Mouse (Mus musculus) layer of hippocampus, adult 8-10 months (tissue): ENCODE measurements around the gene Pax6. TPM values are rescaled to one million over a fixed set of nuclear protein-coding genes. Genes with fewer than 3 reads are reported as not detected.

Source experiments
- DNase-seq, 2 experiments: peaks; one replicate each; pipeline ENCODE4 v3.0.0; 2022; ENCODE audit warnings: low spot score in 2 of 2
- total RNA-seq, 4 experiments: library from RNA; stranded (reverse); gene quantifications; 2 replicates each; pipeline ENCODE4 v1.2.4; 2022

Pax6 gene
- total RNA-seq: 10 to 100 TPM; 12.5 to 17.6 (median 12.8) TPM

GRCm38 (mm10) chr2:105668271-105669270 is at the start of gene Pax6:
TSS of gene Pax6 (plus strand) at chr2:105668900.
- no peak for DNase-seq

GRCm38 (mm10) chr2:105648933-105649332 is 19.8 kb upstream of the Pax6 start:
- DNase-seq: no peak

- DNase-seq: no peak
These were observed 12.2 kb upstream of the Pax6 start for GRCm38 (mm10) chr2:105656456-105656855.

GRCm38 (mm10) chr2:105659350-105659749 is 9.3 kb upstream of the Pax6 start:
- no peak for DNase-seq

- DNase-seq: no peak
These were observed 8.5 kb upstream of the Pax6 start for GRCm38 (mm10) chr2:105659926-105660873.

GRCm38 (mm10) chr2:105660874-105661622 is 7.7 kb upstream of the Pax6 start:
- DNase-seq: no peak

GRCm38 (mm10) chr2:105661623-105662066 is 7.1 kb upstream of the Pax6 start:
- DNase-seq: no peak

- DNase-seq: no peak
These were observed 6.6 kb upstream of the Pax6 start for GRCm38 (mm10) chr2:105662121-105662520.

- DNase-seq: no peak
These were observed 6.1 kb upstream of the Pax6 start for GRCm38 (mm10) chr2:105662606-105663005.

- no peak for DNase-seq
These were observed 5.6 kb upstream of the Pax6 start for GRCm38 (mm10) chr2:105663101-105663511.

GRCm38 (mm10) chr2:105664996-105665395 is 3.7 kb upstream of the Pax6 start:
- DNase-seq: no peak

- DNase-seq: no peak
These were observed 3.0 kb upstream of the Pax6 start for GRCm38 (mm10) chr2:105665491-105666250.

- no peak for DNase-seq
These were observed 2.4 kb upstream of the Pax6 start for GRCm38 (mm10) chr2:105666331-105666730.

- no peak for DNase-seq
These were observed 1.7 kb upstream of the Pax6 start for GRCm38 (mm10) chr2:105666763-105667625.

GRCm38 (mm10) chr2:105667626-105667950 is 1.1 kb upstream of the Pax6 start:
- DNase-seq: no peak

- DNase-seq: no peak
These were observed 716 bp downstream of the Pax6 start for GRCm38 (mm10) chr2:105669371-105669861.

GRCm38 (mm10) chr2:105669881-105670730 is 1.4 kb downstream of the Pax6 start:
- no peak for DNase-seq

- no peak for DNase-seq
These were observed 2.0 kb downstream of the Pax6 start for GRCm38 (mm10) chr2:105670731-105671095.
